Mouse (Mus musculus) layer of hippocampus, postnatal 10 days (tissue): ENCODE results near the gene Morc4. TPM values are rescaled to one million over a fixed set of nuclear protein-coding genes. Genes with fewer than 3 reads are reported as not detected.
A peak's percentile ranks its signal among the peaks of the same experiment; 100 is the strongest.

Experiments used
- DNase-seq, 2 experiments: peaks; one replicate each; pipeline ENCODE4 v3.0.0; 2021; ENCODE audit warnings: low spot score in 2 of 2
- total RNA-seq, 2 experiments: library from RNA; stranded (reverse); gene quantifications; 2 replicates each; pipeline ENCODE4 v1.2.3; 2021

Gene Morc4
- total RNA-seq, 2 experiments from 2014 or later, result 5.6 to 6.5 TPM

DNA sequence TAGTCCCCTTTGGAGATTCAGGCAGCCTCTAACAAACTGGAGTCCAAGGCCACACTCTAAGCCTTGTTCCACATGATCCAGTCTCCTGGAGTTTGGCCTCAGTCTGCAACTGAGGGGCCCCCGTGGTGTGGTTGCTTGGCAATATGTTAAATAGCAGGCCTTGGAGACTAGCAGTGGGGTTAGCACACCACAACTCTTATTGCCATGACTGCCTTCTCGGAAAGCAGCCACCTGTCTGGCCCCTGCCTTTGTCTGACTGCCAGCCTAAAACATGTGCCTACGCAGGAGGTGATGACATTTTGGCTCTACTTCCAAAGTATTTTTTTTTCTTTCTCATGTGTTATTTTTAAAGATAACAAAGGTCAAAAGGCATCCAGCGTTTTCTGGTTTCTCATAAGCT lies 63.4 kb downstream of the Morc4 start:
- DNase-seq, result peak; percentile 16 to 22

DNA sequence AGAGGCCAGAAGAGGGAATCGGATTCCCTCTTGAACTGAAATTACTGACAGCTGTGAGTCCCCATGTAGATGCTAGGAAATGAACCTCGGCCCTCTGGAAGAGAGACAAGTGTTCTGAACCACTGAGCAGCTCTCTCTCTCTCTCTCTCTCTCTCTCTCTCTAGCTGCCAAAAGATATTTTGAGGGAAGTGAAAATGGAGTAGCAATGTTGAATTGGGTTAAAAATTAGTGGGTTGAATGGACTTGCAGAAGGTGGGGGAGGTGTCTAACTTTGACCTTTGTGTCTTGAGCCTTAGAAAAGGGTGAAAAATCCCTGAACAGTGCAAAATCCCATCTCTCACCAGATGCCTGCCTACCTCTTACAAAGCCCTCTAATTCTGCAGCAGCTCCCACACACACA lies 64.1 kb downstream of the Morc4 start:
- no peak for DNase-seq

DNA sequence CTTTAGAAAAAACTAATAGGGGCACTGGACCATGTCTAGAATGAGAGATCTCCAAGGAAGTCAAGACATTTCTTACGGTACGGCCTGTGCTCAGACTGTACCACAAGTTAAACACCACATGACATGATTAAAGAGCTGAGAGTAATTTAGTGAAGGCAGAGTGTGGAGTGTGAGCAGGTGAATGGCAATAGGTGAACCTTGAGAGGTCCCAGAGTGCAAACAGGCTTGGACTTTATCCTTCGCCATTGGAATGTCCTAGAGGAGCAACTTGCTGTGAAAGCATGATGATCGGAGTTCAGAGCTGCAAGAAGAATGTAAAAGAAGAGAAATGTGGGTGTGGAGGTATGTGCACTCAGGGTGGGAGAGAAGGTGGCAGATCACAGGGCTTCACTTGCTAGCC lies 65.6 kb downstream of the Morc4 start:
- no peak for DNase-seq

DNA sequence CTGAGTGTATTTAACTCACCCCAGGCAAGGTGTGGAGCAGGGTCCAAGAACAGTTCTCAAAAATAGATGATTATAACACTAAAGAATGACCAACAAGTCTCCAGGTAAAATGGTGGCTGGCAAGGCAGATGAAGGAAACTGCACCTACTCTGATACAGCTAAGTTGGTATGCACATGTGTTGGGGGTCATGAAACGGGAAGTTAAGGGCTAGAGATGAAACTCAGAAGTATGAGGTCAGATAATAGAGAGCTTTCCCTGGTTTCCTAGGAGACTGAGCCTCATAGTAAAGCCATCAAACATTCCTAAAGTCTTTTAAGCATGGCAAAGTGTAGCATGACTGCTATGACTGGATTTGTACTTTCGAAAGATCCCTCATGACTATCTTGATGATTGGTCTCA lies 68.4 kb downstream of the Morc4 start:
- DNase-seq, result no peak

DNA sequence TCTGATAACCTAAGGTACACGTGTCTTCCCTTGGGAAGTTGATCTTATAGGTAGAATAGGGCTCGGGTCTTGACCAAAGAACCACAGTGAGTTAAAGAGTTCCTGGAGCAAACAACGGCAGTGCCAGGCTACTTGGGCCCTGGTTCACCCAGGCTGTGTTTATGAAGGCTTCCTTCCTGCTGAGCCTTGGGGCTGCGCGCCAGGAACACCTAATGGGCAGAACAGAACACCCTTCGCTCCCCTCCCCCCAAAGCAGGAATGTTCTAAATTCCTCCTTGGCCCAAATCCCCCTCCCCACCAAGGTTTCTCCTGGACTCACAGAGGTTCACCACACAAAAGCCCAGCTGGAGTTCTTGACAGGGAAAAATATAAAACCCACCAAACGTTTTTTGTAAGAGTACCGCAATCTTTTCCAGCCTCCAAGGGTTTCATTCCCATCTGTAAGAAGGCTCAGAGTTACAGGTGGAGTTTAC lies 71.0 kb downstream of the Morc4 start, which contains the start of gene Cldn2:
Gene Cldn2, plus strand, starts transcription at position 423 of the 473 bp plus-strand sequence.
- no peak for DNase-seq

DNA sequence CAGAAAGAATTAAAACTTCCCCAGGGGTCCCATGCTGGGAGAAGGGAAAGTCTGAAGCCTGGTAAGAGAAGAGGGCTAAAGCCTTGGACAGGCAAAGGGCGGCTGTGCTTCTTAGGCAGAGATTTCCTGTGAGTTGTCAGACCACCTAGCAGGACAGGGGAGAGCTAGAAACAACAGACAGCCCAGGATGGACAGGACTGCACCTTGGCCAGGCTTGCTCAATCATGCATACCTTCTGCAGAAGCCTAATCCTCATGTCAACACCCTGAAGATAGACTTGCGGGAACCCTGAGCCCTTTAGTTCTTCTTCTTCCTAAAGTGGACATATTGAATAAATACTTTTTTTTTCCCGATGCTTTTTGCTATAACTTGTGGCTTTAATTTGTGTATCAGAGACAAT lies 71.5 kb downstream of the Morc4 start:
- no peak for DNase-seq

DNA sequence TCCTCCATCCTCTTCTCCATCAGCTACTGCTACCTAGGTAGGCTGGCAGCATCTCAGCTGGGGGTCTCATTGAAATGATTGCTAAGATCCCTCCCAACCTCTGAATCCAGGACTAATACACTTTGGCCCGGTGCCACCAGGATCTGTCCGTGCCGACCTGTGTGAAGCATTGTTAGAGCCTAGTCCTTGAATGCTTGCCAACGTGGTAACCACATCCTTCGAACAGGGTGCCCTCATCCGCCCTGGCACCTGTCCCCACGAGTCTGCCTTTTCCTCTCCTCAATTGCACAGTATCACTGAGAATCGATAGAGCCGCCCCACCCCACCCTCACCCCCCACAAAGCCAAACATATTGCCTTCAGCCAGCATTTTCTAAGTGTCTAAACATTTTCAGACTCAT lies 73.6 kb downstream of the Morc4 start:
- DNase-seq, result no peak

DNA sequence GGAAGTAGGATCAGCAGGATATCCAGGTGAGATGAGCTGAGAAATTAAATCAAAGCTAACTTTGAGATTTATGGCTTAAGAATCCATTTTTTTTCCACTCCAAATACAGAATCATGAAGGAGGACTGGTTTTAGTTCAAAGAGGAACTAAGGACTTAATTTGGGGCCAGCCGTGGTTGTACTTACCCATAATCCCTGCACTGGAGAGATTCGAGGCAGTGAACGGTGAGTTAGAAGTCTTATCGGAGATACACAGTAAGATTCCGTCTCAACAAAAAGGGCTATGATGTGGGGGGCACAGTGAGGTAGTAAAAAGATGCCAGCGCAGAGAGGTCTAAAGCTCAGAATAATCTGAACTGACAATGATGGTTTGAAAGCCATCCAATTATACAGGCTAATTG lies 75.4 kb downstream of the Morc4 start:
- no peak for DNase-seq

DNA sequence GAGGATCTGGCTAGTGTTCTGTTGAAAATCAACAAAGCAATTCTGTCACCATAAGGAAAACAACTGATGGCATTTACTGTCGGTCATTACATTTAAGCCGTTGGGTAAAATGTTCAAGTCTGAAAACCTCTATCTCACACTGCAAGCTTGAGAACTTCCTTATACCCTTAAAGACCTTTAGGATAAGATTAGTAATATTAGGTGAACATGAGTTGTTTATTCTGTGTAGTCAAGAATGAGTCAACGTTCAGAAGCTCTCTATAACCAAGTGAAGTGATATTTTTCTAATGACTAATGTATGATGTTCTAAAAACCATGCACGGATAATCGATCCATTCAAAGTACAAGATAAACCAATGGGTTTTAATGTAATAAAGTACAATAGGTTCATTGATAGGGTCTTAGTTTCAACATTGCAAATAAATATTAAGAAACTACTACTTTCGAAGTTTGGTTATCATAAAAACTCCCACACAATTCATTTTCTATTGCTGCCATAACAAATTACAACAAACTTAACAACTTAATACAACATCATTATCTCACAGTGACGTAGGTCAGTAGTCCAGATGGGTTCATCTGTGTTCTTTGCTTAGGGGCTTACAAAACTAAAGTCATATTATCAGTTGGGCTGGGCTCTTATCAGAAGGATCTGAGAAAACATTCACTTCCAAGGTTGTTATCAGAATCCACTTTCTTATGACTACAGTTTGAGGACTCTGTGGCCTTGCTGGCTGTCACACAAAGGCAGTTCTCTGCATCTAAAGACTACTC lies 77.2 kb downstream of the Morc4 start:
- no peak for DNase-seq

DNA sequence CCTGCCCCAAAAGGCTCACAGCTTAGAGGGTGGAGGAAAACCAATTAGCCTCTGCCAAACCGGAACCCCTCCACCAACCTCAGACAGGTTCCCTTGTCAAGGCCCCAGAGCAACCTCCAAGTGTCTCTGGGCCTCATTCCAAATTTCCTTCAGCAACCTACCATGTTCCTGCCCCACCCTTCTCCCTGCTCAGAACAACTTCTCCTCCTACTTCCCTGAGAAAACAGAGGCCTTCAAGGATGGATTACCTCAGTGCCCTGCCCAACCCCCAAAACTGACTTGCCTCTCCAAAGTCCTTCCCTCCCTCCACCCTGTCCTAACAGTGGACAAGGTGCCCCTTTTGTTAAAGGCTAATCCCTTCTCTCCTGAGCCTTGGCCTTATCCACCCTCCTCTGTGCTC lies 85.7 kb downstream of the Morc4 start:
- no peak for DNase-seq

DNA sequence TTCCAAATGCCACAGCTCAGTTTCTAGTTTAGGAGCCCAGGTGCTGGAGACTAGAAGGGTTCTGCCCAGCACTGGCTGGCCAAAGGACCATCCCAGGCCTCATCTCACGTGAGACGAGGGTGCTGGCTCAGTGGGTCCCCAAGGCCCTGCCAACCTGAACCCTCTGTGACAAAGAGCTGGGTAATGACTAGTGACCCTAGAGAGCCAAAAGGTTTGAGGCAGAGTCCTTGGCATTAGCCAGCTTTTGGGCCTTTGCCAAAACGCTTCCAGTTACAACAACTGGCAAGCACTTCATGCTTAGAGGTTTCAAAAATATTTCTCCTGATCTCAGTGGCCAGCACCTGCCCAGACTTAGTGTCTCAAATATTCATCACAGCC lies 88.4 kb downstream of the Morc4 start:
- no peak for DNase-seq

DNA sequence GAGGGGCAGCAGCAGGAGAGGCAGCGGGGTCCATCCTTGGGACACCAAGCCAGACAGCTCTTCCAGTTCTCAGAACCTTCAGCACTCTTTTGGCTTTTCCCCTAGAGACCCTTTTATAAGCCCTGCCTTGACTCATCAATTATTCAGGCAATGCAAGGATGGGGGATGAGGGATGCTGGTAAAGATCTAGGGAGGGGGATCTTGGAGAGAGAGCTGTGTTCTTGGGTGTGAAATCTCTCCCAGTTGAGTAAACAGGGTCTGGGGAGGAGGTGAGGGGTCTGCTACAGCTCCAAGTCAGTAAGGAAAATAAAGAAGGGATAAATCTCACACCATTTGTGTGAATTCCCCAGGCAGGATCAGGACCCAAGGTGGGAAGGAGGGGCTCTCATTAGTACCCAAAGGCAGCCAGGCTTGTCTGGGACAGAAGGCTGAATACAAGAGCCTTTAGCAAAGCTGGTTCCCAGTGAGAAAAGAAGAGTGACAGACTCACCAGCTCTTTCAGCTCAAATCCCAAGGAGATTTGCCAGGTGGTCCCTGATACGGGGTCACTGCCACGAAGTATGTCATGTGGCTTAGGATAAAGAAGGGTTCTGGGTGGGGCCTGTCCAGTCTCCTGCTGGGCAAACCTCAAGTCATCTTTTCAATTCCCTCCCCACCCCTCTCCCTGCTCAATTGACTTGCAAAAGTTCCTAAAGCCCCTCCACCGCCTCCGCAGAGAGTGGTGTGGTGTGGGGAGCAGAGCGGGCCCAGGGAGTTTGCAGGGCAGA lies 89.0 kb downstream of the Morc4 start, which contains the start of gene Ripply1:
Gene Ripply1, minus strand, starts transcription at position 76 of the 767 bp plus-strand sequence.
- DNase-seq, result no peak

DNA sequence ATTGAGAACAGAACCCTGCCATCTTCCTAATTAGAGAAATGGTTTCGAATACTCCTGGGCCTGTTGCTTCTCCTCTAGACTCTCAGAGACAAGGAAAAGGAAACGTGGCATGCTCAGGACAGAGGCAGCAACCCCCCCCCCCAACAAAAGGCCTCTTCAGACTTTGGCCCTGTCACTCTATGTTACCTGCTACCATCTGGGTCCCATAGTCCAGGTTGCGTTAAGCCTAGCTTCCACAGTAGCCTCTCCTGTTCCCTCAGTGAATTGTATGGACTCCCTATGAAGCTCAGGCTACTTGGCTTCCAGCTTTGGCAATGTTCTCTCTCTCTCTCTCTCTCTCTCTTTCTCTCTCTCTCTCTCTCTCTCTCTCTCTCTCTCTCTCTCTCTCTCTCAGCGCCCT lies 89.9 kb downstream of the Morc4 start:
- no peak for DNase-seq

DNA sequence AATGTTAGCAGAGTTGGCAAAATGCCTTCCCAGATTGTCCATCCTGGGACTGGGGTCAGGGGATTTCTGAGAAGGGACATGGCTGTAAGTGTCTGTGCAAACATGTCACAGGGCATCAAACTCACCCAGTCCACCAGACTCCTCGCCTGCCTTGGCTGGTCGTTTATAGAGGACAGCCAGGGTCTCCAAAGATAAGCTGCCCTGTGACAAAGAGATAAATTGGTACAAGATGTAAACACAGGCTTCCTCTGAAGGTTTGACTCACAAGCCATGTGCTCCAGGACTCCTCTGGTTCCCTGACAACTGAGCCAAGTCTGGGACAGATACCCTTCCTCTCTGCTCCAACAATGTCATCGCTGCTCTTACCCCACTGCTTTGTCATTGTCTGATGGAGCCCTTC lies 90.5 kb downstream of the Morc4 start:
- DNase-seq, result no peak

DNA sequence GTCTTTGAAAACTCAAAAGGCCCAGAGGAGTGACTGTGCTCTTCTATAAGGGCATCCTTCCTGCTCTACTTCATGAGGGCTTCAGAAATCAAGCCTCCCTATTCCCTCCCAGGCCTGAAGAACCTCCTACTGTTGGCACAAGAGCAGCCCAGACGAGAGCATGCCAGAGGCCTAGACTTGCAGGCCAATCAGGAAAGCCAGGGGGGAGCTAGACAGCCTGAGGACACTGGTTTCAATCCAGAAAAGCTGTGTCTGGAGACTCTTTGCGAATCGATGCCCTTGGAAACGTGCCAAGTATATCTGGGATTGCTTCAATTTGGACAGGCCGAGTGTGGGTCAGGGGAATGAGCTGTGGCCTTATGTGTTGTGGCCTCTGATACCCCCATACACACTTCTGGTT lies 92.1 kb downstream of the Morc4 start:
- DNase-seq, result no peak

DNA sequence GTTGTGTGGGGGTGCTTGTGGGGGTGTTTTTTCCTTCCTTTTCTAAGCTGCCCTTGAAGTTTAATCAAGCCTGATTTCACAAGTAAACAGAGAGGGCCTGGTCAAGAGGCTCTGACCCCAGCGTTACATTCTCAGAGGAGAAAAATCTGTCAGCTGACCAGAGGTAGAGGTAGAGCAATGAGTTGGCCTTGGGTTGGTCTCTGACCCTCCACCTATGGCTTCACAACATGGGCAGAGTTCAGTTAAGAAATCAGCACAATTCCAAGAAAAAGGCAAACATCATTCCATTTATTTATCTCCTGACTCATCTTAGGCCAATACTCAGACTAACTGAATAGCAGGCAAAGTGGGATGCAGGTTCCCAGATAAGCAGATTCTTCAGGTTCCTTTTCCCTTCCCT lies 92.6 kb downstream of the Morc4 start:
- DNase-seq, result no peak

DNA sequence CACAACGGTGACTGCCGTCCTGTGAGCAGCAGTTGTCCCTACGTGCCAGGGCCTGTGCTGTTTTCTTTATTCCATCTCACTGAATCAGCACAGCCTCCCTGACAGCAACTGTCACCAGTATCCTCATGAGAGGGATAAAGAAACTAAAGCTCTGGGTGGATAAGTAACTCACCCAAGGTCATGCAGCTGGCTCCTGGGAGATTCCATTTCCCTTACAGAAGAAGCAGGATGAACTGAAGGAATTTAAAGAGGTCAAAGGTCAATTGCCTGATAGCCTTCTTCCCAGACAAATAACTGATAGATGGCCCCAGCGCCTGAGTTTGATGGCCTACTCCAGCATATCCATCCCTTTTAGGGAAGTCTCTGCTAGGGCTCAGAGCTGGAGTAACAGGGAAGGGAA lies 94.1 kb downstream of the Morc4 start:
- no peak for DNase-seq

DNA sequence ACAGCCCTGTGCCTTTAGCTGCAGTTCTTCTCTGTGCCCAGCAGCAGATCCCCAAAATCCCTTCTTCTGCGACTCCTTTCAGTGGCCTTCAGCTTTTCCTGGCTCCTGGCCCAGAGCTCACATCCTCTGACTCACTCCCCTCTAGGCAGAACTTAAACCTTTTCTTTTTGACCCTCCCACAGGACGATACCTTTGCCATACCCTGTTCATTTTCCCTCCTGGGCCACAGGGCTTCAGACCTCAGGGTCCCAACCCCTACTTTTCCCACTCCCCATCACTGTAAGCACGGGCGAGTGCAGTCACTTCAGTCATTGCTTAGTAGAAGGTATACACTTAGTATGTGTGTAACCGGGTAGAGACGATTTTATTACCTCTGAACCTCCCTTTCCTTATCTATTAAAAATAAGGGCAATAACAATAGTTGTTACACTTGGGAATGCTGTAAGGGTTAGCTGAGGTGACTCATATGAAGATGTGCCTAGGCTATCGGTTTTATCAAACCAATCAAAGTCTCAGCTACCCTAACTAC lies 96.3 kb downstream of the Morc4 start:
- no peak for DNase-seq

DNA sequence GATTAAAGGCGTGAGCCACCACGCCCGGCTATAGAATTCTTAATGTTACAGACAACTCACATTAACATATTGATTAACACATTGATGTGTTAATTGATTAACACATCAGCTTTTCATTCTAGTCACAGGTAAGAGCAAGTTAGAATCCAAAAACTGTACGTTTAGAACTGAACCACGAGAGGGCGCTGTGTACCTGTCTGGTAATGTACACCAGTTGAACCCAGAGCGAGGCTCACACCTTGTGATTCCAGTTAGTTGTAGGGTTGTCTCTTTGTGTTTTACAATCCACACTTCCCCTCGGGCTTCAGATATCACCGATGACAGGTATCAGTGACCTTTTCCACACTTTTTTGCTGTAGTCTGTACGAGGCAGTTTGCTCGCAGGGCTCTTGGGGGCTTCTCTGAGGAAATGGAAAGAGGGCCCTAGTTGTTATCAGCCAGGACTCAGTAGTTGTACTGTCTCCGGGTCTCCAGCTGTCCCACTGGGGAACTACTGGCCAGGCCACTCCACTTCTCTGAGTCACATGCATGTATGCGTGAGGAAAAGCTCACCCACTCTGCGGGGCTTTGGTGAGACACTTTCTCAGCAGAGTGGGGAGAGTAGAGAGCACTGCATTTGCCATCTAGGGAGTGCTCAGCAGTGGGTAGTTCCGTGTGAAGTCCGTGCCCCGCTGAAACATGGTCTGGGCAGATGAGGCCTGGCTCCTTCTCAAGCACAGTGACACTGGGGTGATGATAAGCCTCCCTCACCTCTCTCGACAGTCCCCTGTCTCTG lies 97.0 kb downstream of the Morc4 start:
- peak; percentile 50 to 58 for DNase-seq
